Mouse (Mus musculus): ENCODE measurements around the gene Baz2b.

GRCm38 (mm10) chr2:60165679-60166078 lies 44.0 kb downstream of the Baz2b start:
- no peak for TF ChIP-seq GATA1 (IDR thresholded peaks at IDR 0.05; ENCODE audit: low read depth, low read length)
- TF ChIP-seq CTCF (IDR thresholded peaks at IDR 0.05 in 2 of 3, conservative IDR thresholded peaks at IDR 0.05 in 1 of 3; ENCODE audit: control insufficient read depth in 1 of 3, insufficient read depth in 1 of 3, low read depth in 2 of 3, low read length in 3 of 3, poor library complexity in 1 of 3, severe bottlenecking in 1 of 3), result no peak
- TF ChIP-seq USF2 (IDR thresholded peaks at IDR 0.05; ENCODE audit: borderline replicate concordance in 1 of 2, insufficient read depth in 1 of 2, low read depth in 1 of 2, low read length in 2 of 2), result no peak
